Mouse (Mus musculus) gastrocnemius, postnatal 14 days (tissue): ENCODE measurements at regions not wholly inside any gene's neighbourhood (a gene's known extent, or its start where the extent isn't known, plus 50 kb on each side); places are given as distances from the start of the nearest gene placed in this dataset.

Experiments
- DNase-seq: peaks from one replicate; pipeline ENCODE4 v3.0.0; 2021; ENCODE audit warnings: mixed read lengths
- intact Hi-C: fragments of 180-260 bp; cut with DNase I; formaldehyde crosslinking; loops from one replicate; pipeline ENCODE4 v1.15.1; 2025; ENCODE audit warnings: low total_unique reads

DNA sequence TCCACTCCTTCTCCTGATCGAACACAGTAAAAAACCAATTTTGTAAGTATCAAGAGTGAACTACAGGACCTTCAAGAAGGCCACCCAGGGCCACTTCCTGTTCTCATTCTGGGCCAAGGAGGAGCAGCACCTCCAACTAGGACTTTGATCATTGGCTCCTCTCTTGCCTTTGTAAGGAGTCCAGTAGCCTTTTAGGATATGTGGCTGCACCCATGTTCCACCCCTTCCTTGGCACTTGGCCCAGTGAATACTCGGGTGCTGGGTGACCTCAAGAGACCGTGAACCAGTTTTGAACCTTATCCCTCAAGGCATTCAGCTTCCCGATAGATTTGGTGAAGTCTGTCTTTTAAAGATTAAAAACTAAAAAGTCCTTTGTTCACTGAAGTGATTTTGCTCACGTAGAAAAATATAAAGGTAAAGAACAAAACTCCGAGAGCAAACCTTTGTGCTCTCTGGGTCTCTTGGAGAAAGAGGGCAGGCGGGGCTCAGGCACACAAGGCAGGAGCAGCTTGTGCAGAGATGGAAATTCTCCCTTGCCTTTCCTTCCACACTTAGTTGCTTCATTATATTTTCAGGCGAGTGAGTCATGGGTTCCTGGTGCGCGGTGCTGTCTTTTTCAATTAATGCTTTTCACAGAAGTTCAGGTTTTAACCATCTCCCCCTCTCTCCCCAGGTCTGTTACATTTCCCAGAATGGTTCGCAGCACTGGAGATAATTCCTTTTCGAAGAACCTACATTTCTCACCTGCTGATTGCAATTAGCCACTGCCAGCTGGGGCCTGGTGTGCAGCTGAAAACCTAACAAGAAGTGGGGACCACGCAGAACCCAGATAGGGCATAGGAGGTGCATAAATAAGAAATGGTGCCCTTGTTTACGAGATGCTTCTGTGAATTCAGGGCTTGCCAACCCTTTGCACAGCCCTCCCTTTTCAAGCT, 196.6 kb downstream of the Mid1ip1 start:
- DNase-seq, result no peak
- intact Hi-C loops, result no loop called here
